Mouse (Mus musculus) cerebral cortex, adult 2 months (tissue): ENCODE data around the gene Iqcf3.

ENCODE experiments used
- WGBS: fragments of 180-500 bp; shearing (Covaris S2); methylation state at CpG from one replicate; pipeline ENCODE4 v1.1.7; 2018; 5-methylcytosine and 5-hydroxymethylcytosine counted together

Gene Iqcf3

DNA sequence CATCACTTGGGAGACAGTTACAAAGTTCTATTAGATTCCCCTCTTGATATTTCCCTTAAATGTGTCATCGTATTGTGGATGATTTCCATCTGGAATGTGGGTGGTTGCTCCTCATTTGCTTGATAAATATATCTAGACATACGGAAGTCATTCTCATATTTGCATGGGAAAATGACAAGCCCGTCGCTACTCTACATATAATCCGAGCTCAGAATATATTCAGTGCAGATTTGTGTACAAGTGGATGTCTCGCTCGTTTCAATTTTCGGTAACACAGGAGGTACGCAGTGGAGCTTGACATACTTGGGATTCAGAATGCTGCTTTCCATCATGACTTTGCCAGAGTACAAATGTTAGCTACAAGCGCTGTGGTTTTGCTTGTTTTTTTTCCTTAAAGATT lies 52.1 kb downstream of the Iqcf3 start:
- 57% methylated on average over 10 of the region's 10 CpGs for WGBS

DNA sequence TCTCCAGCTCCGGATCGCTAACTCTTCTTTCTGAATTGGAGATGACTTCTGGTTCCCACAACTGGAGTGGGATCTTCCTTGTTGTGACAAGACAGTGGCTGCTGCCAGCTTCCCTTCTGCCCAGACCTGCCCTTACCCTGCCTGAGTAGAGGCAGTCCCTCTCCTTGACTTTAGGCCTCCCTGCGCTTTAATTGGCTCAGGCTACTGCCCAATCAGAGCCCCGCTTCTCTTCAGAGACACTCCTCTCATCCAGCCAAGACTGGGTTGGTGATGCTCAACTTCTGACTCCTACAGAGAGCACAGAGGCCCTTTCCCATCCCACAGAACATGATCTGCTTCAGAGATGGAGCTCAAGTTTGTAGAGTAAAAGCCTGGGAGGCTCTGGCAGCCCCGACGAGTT lies 57.2 kb downstream of the Iqcf3 start:
- WGBS = 88% methylated on average over 6 of the region's 6 CpGs

DNA sequence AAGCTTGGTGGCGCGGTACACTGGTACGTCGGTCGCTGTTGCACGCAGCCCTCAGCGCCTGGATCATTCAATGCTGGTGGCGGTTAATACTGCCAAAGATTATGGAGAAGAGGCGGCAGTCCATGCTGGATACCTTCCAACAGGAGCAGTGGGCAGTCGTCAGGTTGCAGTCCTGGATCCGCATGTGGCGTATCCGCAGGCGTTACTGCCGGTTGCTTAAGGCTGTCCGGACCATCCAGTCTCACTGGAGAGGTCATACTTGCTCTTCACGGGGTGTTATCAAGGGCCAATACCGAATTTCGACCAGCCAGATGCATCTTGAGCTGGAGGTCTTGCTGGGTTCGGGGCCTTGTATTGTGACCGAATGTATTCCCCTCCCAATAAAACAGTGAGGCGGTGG lies 59.6 kb downstream of the Iqcf3 start:
- 89% methylated on average over 22 of the region's 22 CpGs for WGBS

GRCm38 (mm10) chr9:106499667-106500066 lies 61.8 kb downstream of the Iqcf3 start, which contains the start of gene Iqcf1:
Gene Iqcf1, plus strand, starts transcription at chr9:106499967.
- 93% methylated on average over 6 of the region's 6 CpGs for WGBS

- WGBS = 87% methylated on average over 6 of the region's 6 CpGs
Measured at GRCm38 (mm10) chr9:106487602-106488001, 73.8 kb downstream of the Iqcf3 start.

GRCm38 (mm10) chr9:106485076-106485475 lies 76.4 kb downstream of the Iqcf3 start:
- 91% methylated on average over 10 of the region's 10 CpGs for WGBS

- 92% methylated on average over 17 of the region's 17 CpGs for WGBS
Measured at GRCm38 (mm10) chr9:106483606-106484005, 77.8 kb downstream of the Iqcf3 start.

DNA sequence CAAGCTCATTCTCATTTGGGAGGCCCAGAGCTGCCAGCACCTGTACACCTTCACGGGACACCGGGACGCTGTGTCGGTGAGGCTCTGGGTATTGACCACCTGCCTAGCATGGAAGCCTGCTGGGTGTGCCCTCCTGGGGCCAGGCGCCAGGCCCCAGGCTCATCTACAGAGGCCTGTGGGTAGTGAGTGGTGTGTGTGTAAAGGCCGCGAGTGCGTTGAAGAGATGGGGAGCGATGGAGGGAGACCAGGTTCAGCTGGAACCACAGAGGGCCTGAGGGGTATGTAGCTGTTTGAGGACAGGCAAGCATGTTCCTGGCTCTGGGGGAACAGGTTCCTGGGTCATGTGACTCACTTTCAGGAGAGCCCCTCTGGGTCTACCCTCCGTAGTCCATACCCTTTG lies 78.3 kb downstream of the Iqcf3 start:
- WGBS = 94% methylated on average over 10 of the region's 10 CpGs

DNA sequence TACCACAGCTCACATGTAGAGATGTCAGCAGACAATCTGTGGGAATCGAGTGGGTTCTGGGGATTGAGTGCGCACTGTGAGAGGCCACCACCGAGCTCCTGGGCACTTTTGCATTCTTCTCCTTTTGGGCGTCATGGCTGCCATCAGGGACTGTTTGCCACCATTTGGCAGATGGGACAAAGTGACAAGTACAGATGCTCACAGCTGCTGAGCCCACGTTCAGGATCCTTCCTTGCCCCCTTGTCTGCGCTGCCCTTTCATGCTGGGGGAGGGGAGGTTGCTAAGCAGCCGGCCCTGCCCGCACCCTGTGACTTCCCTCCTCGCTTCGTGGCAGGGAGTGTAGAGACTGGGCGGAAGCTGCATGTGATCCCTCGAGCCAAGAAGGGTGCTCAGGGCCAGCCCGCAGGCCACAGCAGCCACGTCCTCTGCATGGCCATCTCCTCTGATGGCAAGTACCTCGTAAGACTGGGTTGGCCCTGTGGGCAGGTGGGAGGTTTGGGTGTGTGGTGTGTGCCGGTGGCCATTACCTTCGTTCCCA lies 78.8 kb downstream of the Iqcf3 start:
- 83% methylated on average over 17 of the region's 17 CpGs for WGBS

DNA sequence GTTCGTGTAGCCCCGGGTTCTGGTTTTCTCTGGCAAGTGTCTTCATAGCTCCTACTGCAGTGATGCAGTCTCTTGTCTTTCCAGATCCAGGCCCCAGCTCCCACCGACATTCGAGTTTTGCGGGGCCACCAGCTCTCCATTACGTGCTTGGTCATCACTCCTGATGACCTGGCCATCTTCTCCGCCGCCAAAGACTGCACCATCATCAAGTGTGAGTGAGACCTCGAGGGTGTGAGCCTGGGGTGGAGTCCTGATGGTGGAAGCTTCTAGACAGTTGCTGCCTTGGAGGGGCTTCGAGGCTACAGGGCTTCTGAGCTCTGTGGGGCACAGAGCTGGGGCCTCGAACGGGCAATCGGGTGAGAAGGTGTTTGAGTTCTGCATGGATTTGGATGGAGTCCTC lies 79.8 kb downstream of the Iqcf3 start:
- WGBS = 90% methylated on average over 13 of the region's 13 CpGs

DNA sequence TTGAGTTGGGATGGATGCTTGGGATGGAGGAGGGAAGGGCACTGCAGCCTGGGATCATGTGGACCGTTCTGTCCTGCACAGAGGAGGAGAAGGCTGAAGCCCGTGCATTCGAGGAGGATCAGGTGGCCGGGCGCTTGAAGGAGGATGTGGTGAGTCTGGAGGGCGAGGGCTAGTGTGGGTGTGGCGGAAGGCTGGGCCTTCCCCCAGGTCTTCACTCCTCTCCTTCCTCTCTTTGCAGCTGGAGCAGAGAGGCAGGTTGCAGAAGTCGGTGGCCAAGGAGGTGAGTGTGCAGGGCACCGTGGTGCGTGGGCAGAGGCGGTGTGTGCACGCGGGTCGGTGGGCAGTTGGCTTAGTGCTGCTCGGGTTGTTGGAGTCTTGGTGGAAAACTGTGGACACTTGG lies 80.4 kb downstream of the Iqcf3 start:
- WGBS = 95% methylated on average over 15 of the region's 15 CpGs

DNA sequence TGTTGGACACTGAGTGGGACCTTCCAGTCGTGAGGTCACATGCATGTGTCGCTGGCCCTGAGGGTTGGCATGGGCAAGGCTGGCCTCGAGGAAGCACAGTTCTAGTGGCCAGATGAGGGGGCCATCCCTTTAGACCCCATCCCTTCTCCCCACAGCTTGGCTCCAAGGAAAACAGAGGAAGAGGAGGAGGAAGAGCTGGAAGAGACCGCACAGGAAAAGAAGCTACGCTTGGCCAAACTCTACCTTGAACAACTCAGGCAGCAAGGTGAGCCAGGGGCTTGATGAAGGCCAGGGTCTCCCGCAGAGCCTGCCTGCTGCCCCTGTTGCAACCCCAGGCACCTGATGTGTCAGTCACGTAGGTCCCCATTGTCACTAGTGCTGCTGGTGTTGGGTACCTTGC lies 80.9 kb downstream of the Iqcf3 start:
- 95% methylated on average over 7 of the region's 7 CpGs for WGBS

DNA sequence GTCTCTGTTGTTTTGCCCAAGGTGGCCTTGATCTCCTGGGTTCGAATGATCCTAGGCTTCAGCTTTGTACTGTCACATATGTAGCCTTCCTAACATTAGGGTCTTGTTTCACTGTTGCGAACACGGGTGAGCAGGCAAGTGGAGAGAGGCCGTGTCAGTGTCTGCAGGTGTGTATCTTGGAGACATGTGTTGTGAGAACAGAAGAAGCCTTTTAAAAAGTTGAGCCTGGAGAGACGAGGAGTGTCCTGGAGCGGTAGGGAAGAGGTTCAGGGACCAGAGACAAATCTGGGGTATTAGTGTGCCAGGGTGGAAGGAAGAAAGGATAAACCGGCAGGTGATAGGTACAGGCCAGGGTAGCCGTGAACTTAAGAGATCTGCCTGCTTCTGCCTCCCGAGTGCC lies 83.3 kb downstream of the Iqcf3 start:
- 76% methylated on average over 9 of the region's 9 CpGs for WGBS

DNA sequence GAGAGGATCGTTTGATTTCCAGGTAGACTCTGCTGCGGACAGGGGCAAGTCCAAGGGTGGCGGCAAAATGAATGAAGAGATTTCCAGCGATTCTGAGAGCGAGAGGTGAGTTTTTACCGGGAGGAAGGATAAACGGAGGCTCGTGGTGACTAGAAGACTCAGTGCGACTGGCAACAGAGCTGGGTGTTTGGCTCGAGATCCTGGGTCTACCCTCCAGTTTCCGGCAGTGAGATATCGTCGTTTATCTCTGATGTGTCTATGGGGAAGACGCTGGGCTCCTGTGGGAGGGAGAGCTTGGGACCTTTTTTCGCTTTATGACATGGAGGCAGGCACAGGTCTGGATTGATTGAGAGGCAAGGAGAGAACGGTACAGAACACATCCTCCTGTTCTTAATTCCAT lies 83.8 kb downstream of the Iqcf3 start:
- WGBS = 2% methylated on average over 16 of the region's 16 CpGs

GRCm38 (mm10) chr9:106476924-106477484 lies 84.4 kb downstream of the Iqcf3 start, which contains the start of gene Parp3:
Gene Parp3, minus strand, starts transcription at chr9:106476949.
- under 1% methylated on average over 41 of the region's 41 CpGs for WGBS

GRCm38 (mm10) chr9:106476002-106476923 lies 85.2 kb downstream of the Iqcf3 start:
- 21% methylated on average over 16 of the region's 16 CpGs for WGBS

GRCm38 (mm10) chr9:106475663-106476001 lies 85.8 kb downstream of the Iqcf3 start, which contains the start of gene Rrp9:
Gene Rrp9, plus strand, starts transcription at chr9:106475963.
- 84% methylated on average over 10 of the region's 10 CpGs for whole genome bisulfite sequencing

- 58% methylated on average over 7 of the region's 7 CpGs for WGBS
Measured at GRCm38 (mm10) chr9:106475046-106475445, 86.4 kb downstream of the Iqcf3 start.

DNA sequence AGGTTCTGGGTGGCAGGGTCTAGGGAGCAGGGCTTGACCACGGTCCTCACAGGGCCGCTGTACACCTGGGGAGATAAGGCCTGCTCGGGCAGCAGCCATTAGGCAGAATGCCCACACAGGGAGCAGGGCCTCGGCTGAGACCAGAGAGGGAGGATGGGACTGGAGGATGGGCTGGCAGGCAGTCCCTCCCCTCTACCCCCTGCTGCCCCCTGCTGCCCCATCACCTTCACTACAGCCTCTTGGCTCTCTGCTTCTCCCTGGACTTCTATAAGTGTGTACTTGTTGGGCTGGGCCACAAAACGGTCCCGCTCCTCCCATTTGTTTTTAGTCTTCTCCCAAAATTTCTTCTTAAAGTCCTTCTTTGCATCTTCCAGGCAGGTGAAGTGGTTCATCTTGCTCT lies 87.0 kb downstream of the Iqcf3 start:
- WGBS = 26% methylated on average over 6 of the region's 6 CpGs

GRCm38 (mm10) chr9:106473753-106474105 lies 87.7 kb downstream of the Iqcf3 start:
- whole genome bisulfite sequencing = 81% methylated on average over 5 of the region's 5 CpGs

GRCm38 (mm10) chr9:106473081-106473752 lies 88.2 kb downstream of the Iqcf3 start:
- WGBS = 92% methylated on average over 16 of the region's 16 CpGs

- 70% methylated on average over 4 of the region's 4 CpGs for WGBS
Measured at GRCm38 (mm10) chr9:106472321-106472720, 89.1 kb downstream of the Iqcf3 start.
